Mouse (Mus musculus) myocyte (in vitro differentiated cells): ENCODE results near the gene Acss1.

Experiments
- POLR2A ChIP-seq: IDR thresholded peaks from one replicate; pipeline ENCODE4 v1.6.1; 2011; ENCODE audit warnings: low read depth, mild to moderate bottlenecking, control low read depth, moderate library complexity; ENCODE audit not compliant: insufficient read length
- TCF3 ChIP-seq: IDR thresholded peaks from one replicate; pipeline ENCODE4 v1.6.1; 2011; ENCODE audit warnings: low read depth, control low read depth; ENCODE audit not compliant: insufficient read length

DNA sequence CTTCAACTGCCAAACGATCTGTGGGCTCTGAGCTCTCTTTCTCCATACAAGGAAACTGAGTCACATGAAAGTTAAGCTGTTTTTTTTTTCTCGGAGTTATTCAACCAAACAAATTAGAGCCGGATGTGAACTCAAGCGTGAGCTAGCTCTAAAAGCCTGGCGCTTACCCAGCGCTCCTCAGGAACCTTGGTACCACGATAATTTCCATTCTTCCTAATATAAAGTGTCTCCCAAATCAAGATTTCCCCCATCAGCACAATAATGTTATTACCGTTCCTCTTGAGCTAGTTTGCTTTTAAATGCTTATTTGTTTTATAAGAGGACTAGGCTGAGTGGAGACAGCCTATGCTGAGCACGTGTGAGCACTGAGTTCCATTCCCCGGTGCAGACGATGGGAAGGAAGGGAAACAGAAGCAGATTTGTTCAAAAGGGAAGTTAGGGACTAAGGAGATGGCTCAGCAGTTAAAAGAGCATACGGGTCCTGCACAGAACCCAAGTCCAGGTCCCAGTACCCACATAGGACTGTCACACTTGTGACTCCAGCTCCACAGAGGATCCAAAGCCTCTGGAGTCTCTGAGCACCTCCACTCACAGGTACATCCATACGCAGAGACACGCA lies 20.5 kb downstream of the Acss1 start:
- TF ChIP-seq POLR2A, result no peak
- no peak for TF ChIP-seq TCF3
